Mouse (Mus musculus) lung, adult 18-20 months (tissue): ENCODE results near the gene Gm17349.

Source experiments
- DNase-seq, 2 experiments: peaks; one replicate each; pipeline ENCODE4 v3.0.0; 2022; ENCODE audit warnings: mixed read lengths in 2 of 2

Gene Gm17349

DNA sequence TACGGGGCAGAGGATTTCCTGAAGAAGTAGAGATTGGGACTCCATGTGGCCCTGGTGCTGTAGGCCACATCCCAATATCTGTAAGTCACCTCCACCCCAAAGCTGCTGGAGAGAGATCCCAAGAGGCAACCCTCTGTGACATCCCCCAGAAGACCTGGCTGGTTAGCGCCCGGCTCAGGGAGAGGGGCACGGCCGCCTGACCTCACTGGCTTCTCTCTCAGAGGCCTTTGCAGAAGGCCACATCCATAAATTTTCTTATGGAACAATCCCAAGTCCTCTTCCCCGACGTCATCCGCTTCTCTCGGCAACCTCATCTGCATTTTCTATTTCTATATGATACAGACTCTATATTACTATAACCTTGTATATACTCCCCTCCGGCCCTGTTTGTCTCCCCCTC, 5.6 kb downstream of the Gm17349 start:
- DNase-seq: no peak

DNA sequence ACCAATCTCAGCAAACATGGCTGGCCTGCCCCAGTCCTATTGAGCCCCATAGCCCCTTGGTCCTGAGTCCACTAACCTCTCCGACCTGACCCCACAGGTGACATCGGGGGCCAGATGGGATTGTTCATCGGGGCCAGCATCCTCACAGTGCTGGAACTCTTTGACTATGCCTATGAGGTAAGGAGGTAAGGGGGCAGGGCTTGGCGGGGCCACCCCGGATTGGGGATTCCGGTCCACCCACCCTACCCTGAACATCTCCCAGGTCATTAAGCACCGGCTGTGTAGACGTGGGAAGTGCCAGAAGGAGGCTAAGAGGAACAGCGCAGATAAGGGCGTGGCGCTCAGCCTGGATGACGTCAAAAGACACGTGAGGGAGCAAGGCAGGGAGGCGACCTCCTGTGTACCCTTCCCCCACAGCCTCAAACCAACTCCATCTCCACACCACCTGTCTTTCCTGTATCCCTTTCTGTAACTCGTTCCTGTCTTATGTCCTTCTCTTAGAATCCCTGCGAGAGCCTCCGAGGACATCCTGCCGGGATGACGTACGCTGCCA, 6.7 kb downstream of the Gm17349 start:
- peak in 1 of 2 experiments; percentile 53 for DNase-seq

DNA sequence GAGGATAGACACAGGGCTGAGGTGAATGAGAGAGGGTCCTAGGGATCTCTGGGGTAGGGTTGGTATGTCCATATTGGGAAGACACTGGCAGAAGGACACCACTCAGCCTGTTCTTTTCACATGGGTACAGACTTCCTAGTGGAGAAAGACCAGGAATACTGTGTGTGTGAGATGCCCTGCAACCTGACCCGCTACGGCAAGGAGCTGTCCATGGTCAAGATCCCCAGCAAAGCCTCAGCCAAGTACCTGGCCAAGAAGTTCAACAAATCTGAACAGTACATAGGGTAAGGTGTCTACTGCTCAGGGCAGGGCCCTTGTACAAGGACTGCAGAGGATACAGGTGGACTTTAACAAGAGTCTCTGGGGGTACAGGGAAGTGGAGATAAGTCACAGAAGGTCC, 8.0 kb downstream of the Gm17349 start:
- no peak for DNase-seq

DNA sequence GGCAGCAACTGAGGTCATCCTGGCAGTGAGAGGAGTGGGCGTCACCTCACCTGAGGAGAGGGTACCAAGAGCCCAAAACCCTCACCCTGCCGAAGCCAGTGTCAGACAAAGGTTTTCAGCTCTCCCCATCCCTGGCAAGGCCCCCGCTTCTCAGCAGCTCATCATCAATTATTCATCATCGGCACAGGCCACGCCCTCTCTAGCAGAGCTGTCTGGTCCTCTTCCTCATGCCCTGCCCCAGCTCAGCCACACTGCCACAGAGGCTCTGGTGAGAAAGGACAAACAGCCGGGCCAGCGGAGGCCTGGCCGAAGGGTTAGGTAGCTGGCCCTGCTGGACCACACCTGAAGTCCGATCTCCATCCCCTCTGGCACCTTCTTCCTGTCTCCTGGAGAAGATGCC, 13.3 kb downstream of the Gm17349 start:
- DNase-seq: no peak

DNA sequence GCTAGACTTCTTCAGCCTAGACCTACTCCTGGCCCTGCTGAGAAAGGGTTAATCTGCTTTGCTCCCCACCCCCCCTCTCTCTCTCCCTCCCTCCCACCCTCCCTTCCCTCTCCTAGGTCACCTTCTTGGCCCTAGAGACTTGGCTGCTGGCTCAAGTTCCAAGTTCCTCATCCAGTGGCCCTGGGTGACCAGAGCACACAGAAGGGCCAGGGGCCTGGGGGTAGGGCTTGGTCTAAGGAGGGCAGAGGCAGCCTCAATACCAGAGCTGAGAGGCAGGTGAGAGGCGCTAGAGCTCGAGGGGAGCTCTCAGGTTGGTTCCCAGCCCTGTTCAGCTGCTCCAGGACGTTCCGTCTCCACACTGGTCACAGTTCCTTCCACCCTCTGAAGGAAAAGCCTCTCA, 14.4 kb downstream of the Gm17349 start:
- DNase-seq: no peak

DNA sequence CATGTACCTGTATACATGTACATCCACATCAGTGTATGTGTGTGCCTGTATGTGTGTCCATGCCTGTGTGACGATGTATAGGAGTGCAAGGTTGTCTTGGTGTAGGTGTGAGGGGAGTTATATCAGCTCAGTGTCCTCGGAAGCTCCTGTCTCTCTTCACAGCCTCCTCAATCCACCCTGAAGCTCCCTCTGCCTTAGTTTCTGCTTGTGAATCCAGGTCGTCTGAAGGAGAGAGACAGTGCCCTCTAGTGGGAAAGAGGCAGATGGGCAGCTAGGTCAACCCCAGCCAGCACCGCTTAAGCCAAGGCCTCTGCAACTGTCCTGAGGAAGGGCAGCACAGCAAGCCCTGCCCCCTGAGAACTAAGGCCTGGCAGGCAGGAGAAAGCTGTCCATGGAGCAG, 16.6 kb downstream of the Gm17349 start:
- peak in 1 of 2 experiments; percentile 64 for DNase-seq

DNA sequence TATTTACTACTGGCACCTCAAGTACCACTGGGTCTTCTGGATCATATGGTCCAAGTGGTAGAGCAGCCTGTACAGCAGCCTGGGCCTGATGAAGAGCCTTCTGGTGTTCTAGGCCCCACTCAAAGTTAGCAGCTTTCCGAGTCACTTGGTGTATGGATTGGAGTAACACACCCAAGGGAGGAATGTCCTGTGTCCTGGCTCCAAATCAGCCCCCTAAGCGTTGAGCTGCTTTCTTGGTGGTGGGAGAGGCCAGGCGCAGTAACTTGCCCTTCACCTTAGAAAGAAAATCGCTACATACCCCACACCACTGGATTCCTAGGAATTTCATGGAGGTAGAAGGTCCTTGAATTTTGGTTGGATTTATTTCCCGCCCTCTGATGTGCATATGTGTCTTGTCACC, 21.1 kb downstream of the Gm17349 start:
- DNase-seq: no peak

DNA sequence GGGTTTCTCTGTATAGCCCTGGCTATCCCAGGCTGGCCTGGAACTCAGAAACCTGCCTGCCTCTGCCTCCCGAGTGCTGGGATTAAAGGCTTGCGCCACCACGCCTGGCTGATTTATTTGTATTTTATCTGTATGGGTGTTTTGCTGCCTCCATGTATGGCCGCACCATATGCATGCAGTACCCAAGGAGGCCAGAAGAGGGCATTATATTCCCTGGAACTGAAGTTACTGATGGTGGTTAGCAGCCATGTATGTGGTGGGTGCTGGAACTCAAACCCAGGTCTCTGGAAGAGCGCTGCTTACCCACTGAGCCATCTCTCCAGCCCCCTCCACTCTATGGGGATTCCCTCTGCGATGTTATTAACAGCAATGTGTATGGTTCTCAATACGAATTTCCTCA, 22.4 kb downstream of the Gm17349 start:
- DNase-seq: no peak

DNA sequence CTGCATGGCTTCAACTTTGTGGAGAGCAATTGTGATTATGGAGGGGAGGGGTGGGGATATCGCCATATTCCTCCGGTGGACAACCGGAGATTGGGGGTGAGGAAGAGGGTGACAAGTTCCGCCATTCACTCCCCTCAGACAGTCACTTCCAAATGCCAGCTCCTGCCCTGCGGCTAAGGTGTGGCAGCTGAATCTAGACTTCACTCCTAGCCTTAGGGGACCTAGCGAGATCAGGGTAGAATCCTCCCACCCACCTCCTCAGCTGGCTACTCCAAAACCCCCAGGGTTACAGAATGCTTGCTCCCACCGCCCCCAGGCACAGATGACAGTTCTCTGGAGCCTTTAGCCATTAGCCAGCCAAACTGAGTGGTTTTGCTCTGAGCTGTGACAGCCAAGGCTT, 26.3 kb downstream of the Gm17349 start:
- DNase-seq: no peak

DNA sequence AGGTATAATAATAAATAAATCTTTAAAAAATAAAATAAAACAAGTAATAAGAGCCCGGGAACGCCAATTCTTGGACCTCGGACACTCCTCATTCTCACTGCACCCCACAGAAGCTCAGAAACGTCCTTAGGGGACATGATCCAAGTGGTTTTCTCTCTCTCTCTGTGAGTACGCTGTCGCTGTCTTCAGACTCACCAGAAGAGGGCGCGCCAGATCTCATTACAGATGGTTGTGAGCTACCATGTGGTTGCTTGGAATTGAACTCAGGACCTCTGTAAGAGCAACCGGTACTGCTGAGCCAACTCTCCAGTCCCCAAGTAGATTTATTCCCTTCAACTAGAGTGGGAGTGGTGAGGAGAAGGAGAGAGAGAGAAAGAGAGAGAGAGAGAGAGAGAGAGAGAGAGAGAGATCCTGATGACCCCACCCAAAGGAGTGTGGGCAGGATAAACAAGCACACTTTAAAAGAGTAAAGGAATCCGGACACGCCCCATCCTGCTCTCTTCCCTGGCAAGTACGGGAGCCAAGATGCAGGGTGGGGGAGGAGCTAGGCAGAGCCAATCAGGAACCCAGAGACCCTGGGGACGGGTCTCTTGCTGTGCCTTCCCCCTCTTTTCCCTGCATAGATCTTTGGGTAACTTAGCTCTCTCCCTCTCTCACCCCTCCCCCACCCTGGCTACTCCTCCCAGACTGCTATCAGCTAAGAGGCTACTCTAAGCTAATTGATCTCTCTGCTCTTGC, 27.1 kb downstream of the Gm17349 start:
- peak in 1 of 2 experiments; percentile 48 for DNase-seq

DNA sequence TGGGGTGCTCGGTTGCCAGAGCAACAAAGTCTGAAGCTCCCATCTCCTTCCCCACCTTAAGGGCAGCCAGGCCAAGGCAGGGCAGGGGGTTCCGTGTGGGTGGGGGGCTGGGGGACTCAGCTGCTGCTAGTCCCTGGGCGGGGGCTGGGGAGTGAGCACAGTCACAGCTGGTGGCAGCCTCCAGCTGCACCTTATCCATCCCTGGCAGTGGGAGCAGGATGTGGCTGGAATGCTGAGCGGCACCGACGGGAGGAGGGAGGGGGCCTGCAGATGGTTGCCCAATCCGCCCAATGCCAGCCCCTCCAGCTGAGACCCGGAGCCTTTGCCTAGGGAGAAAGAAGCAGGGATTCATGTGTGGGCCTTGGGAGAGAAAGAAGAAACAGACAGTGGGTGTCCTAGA, 28.2 kb downstream of the Gm17349 start:
- DNase-seq: no peak

DNA sequence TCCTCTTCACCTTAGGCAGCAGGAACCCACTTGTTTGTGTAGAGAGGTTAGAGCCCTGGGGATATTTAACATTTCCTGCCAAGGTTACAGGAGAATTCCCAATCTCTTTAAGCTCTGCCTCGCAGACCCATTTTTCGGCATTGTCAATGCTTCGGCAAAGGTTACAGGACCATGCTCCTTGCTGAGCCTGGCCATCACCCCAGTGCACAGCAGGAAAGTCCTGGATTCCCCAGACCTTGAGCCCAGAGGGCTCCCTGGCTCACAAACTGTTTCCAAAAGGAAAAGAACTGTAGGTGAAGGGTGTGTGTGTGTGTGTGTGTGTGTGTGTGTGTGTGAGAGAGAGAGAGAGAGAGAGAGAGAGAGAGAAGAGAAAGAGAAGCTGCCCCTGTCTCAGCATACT, 30.4 kb downstream of the Gm17349 start:
- DNase-seq: no peak

DNA sequence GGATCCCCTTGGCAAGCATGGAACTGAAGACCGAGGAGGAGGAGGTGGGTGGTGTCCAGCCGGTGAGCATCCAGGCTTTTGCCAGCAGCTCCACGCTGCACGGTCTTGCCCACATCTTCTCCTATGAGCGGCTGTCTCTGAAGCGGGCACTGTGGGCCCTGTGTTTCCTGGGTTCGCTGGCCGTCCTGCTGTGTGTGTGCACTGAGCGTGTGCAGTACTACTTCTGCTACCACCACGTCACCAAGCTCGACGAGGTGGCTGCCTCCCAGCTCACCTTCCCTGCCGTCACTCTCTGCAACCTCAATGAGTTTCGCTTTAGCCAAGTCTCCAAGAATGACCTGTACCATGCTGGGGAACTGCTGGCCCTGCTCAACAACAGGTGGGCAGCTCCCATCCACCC, 33.5 kb downstream of the Gm17349 start:
- no peak for DNase-seq

DNA sequence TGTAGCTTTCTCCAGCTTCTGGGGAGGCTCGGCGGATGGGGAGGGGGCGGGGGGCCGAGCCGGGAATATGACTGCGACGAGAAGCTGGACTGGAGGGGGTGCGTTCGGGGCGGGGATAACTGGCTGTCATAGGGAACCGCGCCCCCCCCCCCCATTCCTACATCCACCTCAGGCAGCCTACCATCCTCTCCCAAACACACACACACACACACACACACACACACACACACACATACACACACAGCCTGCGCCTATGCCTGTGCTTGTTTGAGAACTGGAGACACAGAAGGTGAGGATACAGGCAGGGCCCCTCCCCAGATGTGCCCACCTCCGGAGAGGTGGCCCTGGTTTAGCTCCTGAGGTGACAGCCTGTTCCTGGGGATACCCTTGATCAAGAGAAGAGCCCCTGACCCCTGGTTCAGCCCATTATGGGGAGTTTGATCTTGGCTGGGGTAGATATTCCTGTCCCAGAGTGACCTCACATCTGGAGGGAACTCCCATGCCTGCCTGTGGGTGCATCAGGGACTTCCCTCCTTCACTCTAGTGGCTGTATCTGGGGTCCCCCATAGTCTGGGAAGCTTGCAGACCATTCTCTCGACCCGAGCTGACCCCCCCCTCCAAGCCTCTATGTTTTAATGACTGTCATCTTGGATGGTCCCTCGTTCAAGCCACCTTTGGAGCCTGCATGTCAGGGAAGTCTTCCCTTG, 34.2 kb downstream of the Gm17349 start:
- no peak for DNase-seq

DNA sequence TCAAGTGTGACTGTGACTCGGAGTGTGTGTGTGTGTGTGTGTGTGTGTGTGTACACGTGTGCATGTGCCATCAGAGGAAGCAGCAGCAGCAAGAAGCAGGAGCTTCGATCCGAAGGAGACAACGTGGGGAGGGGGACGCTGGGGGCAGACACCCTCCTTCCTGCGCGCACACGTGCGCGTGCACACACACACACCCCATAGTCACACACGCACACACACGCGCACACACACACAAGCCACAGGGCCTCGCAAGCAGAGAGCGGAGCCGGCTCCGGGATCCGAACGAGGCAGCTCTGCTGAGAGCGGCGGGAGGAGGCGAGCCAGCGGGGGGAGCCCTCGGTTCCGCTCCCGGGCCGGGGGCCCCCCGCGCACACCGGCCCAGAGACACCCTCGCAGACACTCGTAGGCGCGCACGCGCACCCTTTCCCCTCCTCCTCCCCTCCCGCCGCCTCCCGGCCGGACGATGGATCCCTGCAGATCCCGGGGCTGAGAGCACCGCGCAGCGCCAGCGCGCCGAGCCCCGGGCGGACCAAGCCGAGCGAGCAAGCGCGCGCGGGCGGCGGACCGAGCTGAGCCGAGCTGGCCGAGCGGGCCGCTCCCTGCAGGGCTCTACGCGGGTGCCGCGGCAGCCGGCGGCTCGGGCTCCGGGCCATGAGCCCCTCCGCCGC, 35.0 kb downstream of the Gm17349 start, which contains the start of gene Asic1:
Gene Asic1 (plus strand): TSS at position 215 of the 668 bp plus-strand sequence.
- DNase-seq: peak; percentile 53 to 67

DNA sequence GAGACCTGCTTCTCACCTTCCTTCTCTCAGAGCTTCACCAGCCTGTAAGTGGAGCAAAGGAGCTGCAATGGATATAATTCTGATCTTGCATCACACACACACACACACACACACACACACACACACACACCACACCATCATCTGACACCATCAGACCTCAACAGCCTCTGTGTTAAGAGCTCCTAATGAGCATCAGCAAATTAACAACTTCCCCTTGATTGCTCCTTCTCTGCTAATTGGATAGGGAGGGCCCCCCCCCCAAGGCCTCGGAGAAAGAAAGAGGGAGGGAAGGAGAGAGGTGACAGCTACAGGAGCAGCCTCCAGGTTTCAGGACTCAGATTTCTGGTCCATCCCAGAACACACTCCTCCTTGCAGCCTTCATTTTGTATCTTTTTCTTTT, 35.9 kb downstream of the Gm17349 start:
- DNase-seq: no peak

DNA sequence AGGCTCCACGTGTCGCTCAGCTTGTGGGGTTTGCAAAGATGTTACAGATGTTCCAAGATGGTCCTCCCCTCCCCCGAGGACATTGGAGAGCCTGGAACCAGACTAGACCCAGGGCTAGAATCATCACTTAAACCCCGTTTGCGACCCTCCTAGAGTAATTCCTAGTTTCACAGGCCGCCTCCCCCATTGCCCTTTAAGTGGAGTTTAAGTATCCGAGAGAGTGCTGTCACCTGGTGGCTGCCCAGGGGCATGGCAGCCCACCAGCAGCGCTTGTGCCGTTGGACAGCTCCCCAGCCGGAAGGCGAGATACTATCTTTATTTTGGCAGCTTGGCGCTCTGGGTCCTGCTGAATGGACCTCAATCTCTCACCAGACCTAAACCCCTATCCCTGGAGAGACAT, 36.4 kb downstream of the Gm17349 start:
- DNase-seq: peak; percentile 68 to 75

DNA sequence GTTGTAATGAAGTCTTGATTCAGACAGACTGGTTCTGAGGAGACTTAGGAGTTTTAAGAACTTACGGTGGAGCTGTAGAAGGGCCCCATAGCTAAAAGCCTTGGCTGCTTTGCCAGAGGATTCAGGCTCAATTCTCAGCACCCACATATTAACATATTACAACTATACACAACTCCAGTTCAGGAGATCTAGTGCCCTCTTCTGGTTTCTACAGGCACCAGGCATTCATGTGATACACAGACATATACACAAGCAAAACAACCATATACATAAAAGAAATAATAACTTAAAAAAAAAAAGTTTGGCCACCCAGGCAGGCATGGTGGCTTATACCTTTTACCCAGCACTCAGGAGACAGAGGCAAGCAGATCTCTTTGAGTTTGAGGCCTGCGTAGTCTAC, 37.7 kb downstream of the Gm17349 start:
- DNase-seq: no peak

DNA sequence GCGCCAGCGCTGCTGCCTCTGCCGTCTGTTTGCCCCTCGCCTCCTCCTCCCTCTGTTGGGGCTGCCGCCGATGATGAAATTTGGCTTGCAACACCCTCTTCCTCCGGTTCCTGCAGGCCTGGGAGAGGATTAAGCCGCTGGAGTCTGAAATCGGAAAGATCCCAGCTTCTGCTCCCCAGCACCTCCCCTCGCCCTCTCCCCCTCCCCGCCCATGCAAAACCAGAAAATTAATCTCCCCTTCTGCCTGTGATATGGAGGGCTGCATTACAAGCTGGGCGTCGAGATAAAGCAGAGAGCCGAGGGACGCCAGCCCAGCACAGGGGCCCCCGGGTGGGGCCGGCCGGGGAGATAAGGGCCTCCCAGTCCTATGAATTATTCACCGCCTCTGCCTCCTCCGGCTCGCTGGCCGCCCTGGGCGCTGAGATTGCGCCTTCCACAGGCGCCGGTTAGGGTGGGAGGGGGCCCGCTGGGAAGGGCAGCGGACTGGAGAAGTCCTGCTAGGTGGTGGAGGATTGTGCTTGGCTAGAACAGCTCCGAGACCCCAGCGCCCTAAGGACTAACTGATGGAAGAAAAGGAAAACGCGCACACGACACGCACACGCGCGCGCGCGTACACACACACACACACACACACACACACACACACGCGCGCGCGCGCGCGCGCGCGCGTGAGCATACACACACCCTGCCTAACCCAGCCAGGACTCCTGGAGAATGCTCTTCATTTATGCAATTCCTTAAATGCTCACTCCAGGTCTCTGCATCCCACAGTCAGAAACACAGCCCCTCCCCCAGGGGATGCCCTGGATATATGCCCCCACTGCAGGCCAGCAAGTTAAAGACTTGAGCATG, 40.5 kb downstream of the Gm17349 start:
- peak; percentile 74 to 83 for DNase-seq

DNA sequence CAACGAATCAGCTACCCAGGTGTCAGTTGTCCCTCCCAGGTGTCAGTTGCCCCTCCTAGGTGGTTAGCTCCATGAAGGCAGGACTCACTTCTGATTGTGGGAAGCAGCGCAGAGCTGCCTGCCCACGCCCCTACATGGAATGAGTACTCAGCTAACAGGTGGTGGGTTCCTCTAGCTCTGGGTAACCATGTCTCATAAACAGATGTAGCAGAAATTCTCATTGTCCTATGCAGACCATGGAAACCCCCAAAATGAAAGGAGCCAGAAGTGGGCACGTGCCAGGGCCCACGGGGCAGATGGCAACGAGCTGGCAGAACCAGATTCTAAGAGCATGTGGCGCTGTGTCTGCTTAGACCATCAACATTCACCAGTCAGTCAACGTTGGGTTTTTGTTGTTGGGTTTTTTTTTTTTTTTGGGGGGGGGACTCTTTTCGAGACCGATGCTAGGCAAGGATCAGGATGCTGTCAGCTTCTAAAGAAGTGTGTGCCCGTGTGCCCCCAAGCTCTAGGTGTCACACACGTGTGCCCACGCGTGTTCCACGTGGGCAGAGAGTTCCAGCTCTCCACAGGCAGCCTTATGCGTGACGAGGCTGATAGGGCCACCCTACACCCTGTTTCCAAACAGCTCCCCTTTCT, 41.2 kb downstream of the Gm17349 start:
- DNase-seq: no peak

DNA sequence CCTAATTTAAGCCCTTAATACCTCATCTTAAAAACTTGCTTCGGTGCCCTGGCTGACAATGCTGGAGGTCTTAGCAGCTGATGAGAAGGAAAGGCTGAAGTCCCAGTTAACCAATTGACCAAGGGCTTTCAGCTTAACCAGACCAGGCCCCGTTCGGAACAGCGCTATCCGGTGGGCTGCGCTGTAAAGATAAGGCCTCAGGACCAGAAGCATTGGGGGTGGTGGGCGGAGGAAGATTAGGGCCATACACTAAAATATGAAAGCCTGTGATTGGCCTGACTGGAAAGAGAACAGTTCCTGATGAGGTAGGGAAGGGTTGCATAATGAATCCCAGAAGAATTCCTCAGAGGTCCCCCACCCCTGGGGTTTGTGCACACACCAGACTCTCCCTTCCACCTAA, 42.9 kb downstream of the Gm17349 start:
- DNase-seq: no peak
